Mouse (Mus musculus): ENCODE measurements around the gene Armc10.

DNA sequence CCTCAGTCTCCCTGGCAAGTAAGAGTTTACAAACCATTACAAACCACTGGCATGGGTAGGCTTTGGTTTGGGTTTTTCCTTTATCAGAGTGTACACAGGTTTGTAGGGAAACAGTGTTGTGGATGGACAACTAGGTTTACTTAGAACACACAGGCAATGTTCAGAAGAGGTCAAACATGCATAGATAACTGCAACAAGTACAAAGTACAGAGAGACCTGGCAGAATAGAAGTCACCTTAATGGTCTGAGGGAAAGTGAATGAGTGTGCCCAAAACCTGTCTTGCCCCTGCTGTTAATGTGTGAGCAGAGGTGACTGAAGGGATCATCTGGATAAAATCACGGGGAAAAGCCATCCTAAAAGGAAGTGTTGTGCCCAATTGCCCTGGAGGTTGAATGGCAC, 2.0 kb upstream of the Armc10 start:
- no peak for TF ChIP-seq CTCF (IDR thresholded peaks at IDR 0.05; ENCODE audit: low read depth, low read length)
- no peak for TF ChIP-seq TAL1 (conservative IDR thresholded peaks at IDR 0.05; ENCODE audit: low read depth, low read length)
